Mouse (Mus musculus) thymus, adult 2 months (tissue): Measurements from ENCODE around the gene Best2.

Experiments used
- CTCF ChIP-seq: fragments of 200-500 bp; IDR thresholded peaks from 2 replicates; pipeline ENCODE4 v1.5.1; 2012; ENCODE audit warnings: mild to moderate bottlenecking, control low read depth, low read length, moderate library complexity, borderline replicate concordance; ENCODE audit not compliant: control insufficient read depth, poor library complexity, insufficient read depth; ENCODE audit errors: extremely low read depth
- POLR2A ChIP-seq: fragments of 200-500 bp; IDR thresholded peaks from 2 replicates; pipeline ENCODE4 v1.6.1; 2012; ENCODE audit warnings: mild to moderate bottlenecking, low read length, control low read depth, moderate library complexity; ENCODE audit not compliant: control insufficient read depth, poor library complexity, insufficient read depth; ENCODE audit errors: extremely low read depth

DNA sequence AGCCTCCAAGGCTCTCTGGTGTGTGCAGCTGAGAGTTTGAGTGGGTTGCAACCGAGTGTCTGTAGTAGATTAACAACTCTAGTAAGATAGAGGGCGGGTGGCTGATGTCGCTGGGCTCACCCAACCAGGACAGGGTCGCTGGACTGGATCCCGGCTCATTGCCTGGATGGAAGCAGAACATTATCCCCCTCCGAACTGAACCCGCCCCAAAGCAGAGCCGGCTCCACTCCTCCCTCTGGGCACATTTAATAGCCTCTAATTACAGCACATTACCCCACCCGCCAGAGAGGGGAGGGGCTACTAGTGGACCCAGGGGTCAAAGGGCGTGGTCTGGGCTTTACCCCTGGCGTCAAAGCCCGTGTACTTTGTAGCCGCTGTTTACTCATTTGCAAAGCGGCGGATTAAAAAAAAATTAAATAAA is 25.0 kb downstream of the Best2 start:
- TF ChIP-seq CTCF (no peak), POLR2A (no peak)
